Mouse (Mus musculus) testis, adult 10 weeks (tissue): ENCODE measurements around the gene Sh2d7. TPM values are rescaled to one million over a fixed set of nuclear protein-coding genes. Genes with fewer than 3 reads are reported as not detected.

Experiments
- polyA plus RNA-seq: library from polyadenylated mRNA; stranded (reverse); fragments of 350-450 nt; fragmentation: Illumina TruSeq; extraction: RNeasy Lipid Tissue Mini Kit (QIAGEN cat#74804); gene quantifications from one replicate; pipeline ENCODE4 v1.2.3, GENCODE M21; 2014; ENCODE audit warnings: low read depth, low replicate concordance

The Sh2d7 gene
- polyA plus RNA-seq, result 1.8 TPM

GRCm38 (mm10) chr9:54538684-54539083 lies at the start of gene Sh2d7:
Gene Sh2d7, plus strand, starts transcription at chr9:54538984.

GRCm38 (mm10) chr9:54501453-54502110 lies 37.2 kb upstream of the Sh2d7 start, which contains the start of gene Dmxl2:
Gene Dmxl2, minus strand, starts transcription at chr9:54501626.

GRCm38 (mm10) chr9:54559771-54560471 lies 21.1 kb downstream of the Sh2d7 start, which contains the start of gene Cib2:
Gene Cib2, minus strand, starts transcription at chr9:54560218.

GRCm38 (mm10) chr9:54586199-54587061 lies 47.6 kb downstream of the Sh2d7 start, which contains the start of gene Idh3a:
Gene Idh3a, plus strand, starts transcription at chr9:54586334.

Other genes starting within 250 kb of the Sh2d7 start
- gene Dmxl2, start 37.4 kb upstream of the Sh2d7 start, polyA plus RNA-seq, result 38.2 TPM
- 0.53 TPM for gene Cib2, start 21.2 kb downstream of the Sh2d7 start, polyA plus RNA-seq
- gene Idh3a, start 47.4 kb downstream of the Sh2d7 start, polyA plus RNA-seq, result 37.0 TPM
- 15.5 TPM for gene Acsbg1, start 122.9 kb downstream of the Sh2d7 start, polyA plus RNA-seq
- 340 TPM for gene Dnaja4, start 159.9 kb downstream of the Sh2d7 start, polyA plus RNA-seq
- gene Wdr61, start 195.5 kb downstream of the Sh2d7 start, polyA plus RNA-seq, result 49.8 TPM
- gene Crabp1, start 225.8 kb downstream of the Sh2d7 start, polyA plus RNA-seq, result 0.77 TPM